Mouse (Mus musculus) MEL (cell line): ENCODE data around the gene Ripor2. TPM values are rescaled to one million over a fixed set of nuclear protein-coding genes. Genes with fewer than 3 reads are reported as not detected.

Source experiments
- DNase-seq: peaks from one replicate; pipeline ENCODE4 v3.0.0; 2011; ENCODE audit warnings: low read depth, low spot score
- H3K27ac ChIP-seq: 2 replicates; pipeline ENCODE4 v1.5.1; 2012; ENCODE audit warnings: low read depth, mild to moderate bottlenecking, control low read depth, low read length, moderate library complexity; ENCODE audit not compliant: control insufficient read depth
- H3K27me3 ChIP-seq, 2 experiments: fragments of 150-350 bp in 1 of 2; sonication (generic) in 1 of 2; 2 replicates each; pipeline ENCODE4 v1.6.1; 2012; ENCODE audit warnings: low read length in 2 of 2, mild to moderate bottlenecking in 2 of 2, improper control_type of control experiment in 1 of 2, moderate library complexity in 1 of 2; ENCODE audit not compliant: insufficient read depth in 2 of 2, control insufficient read depth in 1 of 2
- H3K36me3 ChIP-seq, 2 experiments: 2 replicates each; pipeline ENCODE4 v1.6.1; 2012 to 2014; ENCODE audit warnings: low read length in 2 of 2, improper control_type of control experiment in 1 of 2, inconsistent platforms in 1 of 2, mild to moderate bottlenecking in 1 of 2; ENCODE audit not compliant: insufficient read depth in 2 of 2, control insufficient read depth in 1 of 2
- H3K4me1 ChIP-seq, 2 experiments: fragments of 150-350 bp in 1 of 2; sonication (generic) in 1 of 2; 2 replicates each; pipeline ENCODE4 v1.6.1; 2012; ENCODE audit warnings: low read length in 2 of 2, improper control_type of control experiment in 1 of 2, mild to moderate bottlenecking in 1 of 2; ENCODE audit not compliant: insufficient read depth in 2 of 2, control insufficient read depth in 1 of 2
- H3K4me3 ChIP-seq, 2 experiments: fragments of 150-350 bp in 1 of 2; sonication (generic) in 1 of 2; 2 replicates each; pipeline ENCODE4 v1.5.1; 2012; ENCODE audit warnings: low read depth in 2 of 2, low read length in 2 of 2, mild to moderate bottlenecking in 2 of 2, moderate library complexity in 2 of 2, control low read depth in 1 of 2, improper control_type of control experiment in 1 of 2; ENCODE audit not compliant: control insufficient read depth in 1 of 2, insufficient read depth in 1 of 2
- H3K79me2 ChIP-seq: 2 replicates; pipeline ENCODE4 v1.6.1; 2012; ENCODE audit warnings: mild to moderate bottlenecking, low read length, moderate library complexity; ENCODE audit not compliant: control insufficient read depth, poor library complexity, insufficient read depth
- H3K9ac ChIP-seq: 2 replicates; pipeline ENCODE4 v1.6.1; 2012; ENCODE audit warnings: low read depth, mild to moderate bottlenecking, control low read depth, low read length, moderate library complexity; ENCODE audit not compliant: control insufficient read depth, poor library complexity, severe bottlenecking
- H3K9me3 ChIP-seq: fragments of 150-350 bp; sonication (generic); replicated peaks from 2 replicates; pipeline ENCODE4 v1.6.1; 2012; ENCODE audit warnings: mild to moderate bottlenecking, low read length, improper control_type of control experiment, moderate library complexity; ENCODE audit not compliant: insufficient read depth
- BHLHE40 ChIP-seq: IDR thresholded peaks from 2 replicates; pipeline ENCODE4 v1.6.1; 2012; ENCODE audit warnings: low read depth, mild to moderate bottlenecking, inconsistent platforms, low read length, improper control_type of control experiment, borderline replicate concordance
- CTCF ChIP-seq, 3 experiments: IDR thresholded peaks in 2 of 3; conservative IDR thresholded peaks in 1 of 3; 2 replicates each; pipeline ENCODE4 v1.5.1; 2011 to 2012; ENCODE audit warnings: low read length in 3 of 3, low read depth in 2 of 3, mild to moderate bottlenecking in 2 of 3, improper control_type of control experiment in 1 of 3, inconsistent platforms in 1 of 3, mixed read lengths in 1 of 3, moderate library complexity in 1 of 3; ENCODE audit not compliant: control insufficient read depth in 1 of 3, insufficient read depth in 1 of 3, poor library complexity in 1 of 3, severe bottlenecking in 1 of 3
- ELF1 ChIP-seq: IDR thresholded peaks from 2 replicates; pipeline ENCODE4 v1.6.1; 2014; ENCODE audit warnings: low read depth, mild to moderate bottlenecking, inconsistent platforms, low read length, improper control_type of control experiment, moderate library complexity
- EP300 ChIP-seq, 2 experiments: IDR thresholded peaks; 2 replicates each; pipeline ENCODE4 v1.6.1; 2011; ENCODE audit warnings: improper control_type of control experiment in 2 of 2, low read length in 2 of 2, low read depth in 1 of 2, mild to moderate bottlenecking in 1 of 2
- GABPA ChIP-seq: IDR thresholded peaks from 2 replicates; pipeline ENCODE4 v1.6.1; 2012; ENCODE audit warnings: low read depth, mild to moderate bottlenecking, inconsistent platforms, low read length, improper control_type of control experiment, moderate library complexity
- JUND ChIP-seq: IDR thresholded peaks from 2 replicates; pipeline ENCODE4 v1.6.1; 2011; ENCODE audit warnings: low read depth, mild to moderate bottlenecking, improper control_type of control experiment, low read length
- KAT2A ChIP-seq: conservative IDR thresholded peaks from 2 replicates; pipeline ENCODE4 v1.6.1; 2012; ENCODE audit warnings: low read depth, low read length, improper control_type of control experiment, inconsistent platforms
- MAZ ChIP-seq: IDR thresholded peaks from 2 replicates; pipeline ENCODE4 v1.6.1; 2012; ENCODE audit warnings: low read depth, mild to moderate bottlenecking, inconsistent platforms, low read length, improper control_type of control experiment
- MEF2A ChIP-seq: IDR thresholded peaks from 2 replicates; pipeline ENCODE4 v1.6.1; 2014; ENCODE audit warnings: low read depth, mild to moderate bottlenecking, inconsistent platforms, low read length, improper control_type of control experiment; ENCODE audit not compliant: poor library complexity, insufficient replicate concordance, severe bottlenecking; ENCODE audit errors: extremely low read depth
- MXI1 ChIP-seq: IDR thresholded peaks from 2 replicates; pipeline ENCODE4 v1.6.1; 2011; ENCODE audit warnings: mild to moderate bottlenecking, low read depth, low read length, improper control_type of control experiment
- MYB ChIP-seq: IDR thresholded peaks from 2 replicates; pipeline ENCODE4 v1.6.1; 2011; ENCODE audit warnings: mild to moderate bottlenecking, low read depth, low read length, improper control_type of control experiment
- NELFE ChIP-seq: IDR thresholded peaks from 2 replicates; pipeline ENCODE4 v1.6.1; 2011; ENCODE audit warnings: low read depth, low read length, improper control_type of control experiment
- NRF1 ChIP-seq: IDR thresholded peaks from 2 replicates; pipeline ENCODE4 v1.6.1; 2014; ENCODE audit warnings: low read depth, mild to moderate bottlenecking, inconsistent platforms, low read length, improper control_type of control experiment, moderate library complexity; ENCODE audit not compliant: poor library complexity, insufficient read depth, severe bottlenecking
- RAD21 ChIP-seq: IDR thresholded peaks from 2 replicates; pipeline ENCODE4 v1.6.1; 2011; ENCODE audit warnings: mild to moderate bottlenecking, low read depth, low read length, improper control_type of control experiment
- SIN3A ChIP-seq: IDR thresholded peaks from 2 replicates; pipeline ENCODE4 v1.6.1; 2012; ENCODE audit warnings: low read length, improper control_type of control experiment, inconsistent platforms
- TBP ChIP-seq: IDR thresholded peaks from 2 replicates; pipeline ENCODE4 v1.8.0; 2011; ENCODE audit warnings: low read depth, low read length, improper control_type of control experiment
- ZC3H11A ChIP-seq: IDR thresholded peaks from 2 replicates; pipeline ENCODE4 v1.6.1; 2012; ENCODE audit warnings: low read depth, mild to moderate bottlenecking, inconsistent platforms, low read length, improper control_type of control experiment
- ZMIZ1 ChIP-seq: IDR thresholded peaks from 2 replicates; pipeline ENCODE4 v1.6.1; 2012; ENCODE audit warnings: low read depth, mild to moderate bottlenecking, inconsistent platforms, low read length, improper control_type of control experiment, moderate library complexity
- ZNF384 ChIP-seq: IDR thresholded peaks from 2 replicates; pipeline ENCODE4 v1.6.1; 2012; ENCODE audit warnings: low read depth, mild to moderate bottlenecking, inconsistent platforms, low read length, improper control_type of control experiment
- polyA plus RNA-seq, 2 experiments: library from polyadenylated mRNA; stranded (reverse) in 1 of 2; unstranded in 1 of 2; fragments of >175 nt in 1 of 2; fragments of >200 nt in 1 of 2; gene quantifications; 2 replicates each; pipeline versions ENCODE4 v1.2.1 to v1.2.4; 2012; ENCODE audit warnings: low replicate concordance in 2 of 2, low read depth in 1 of 2; ENCODE audit not compliant: insufficient read length in 2 of 2, insufficient read depth in 1 of 2, missing spikeins in 1 of 2
- total RNA-seq: library from RNA; depleted of rRNA; stranded (reverse); fragments of 300-350 nt; gene quantifications from 2 replicates; pipeline ENCODE4 v1.2.3, GENCODE M21; 2012

The Ripor2 gene
- total and polyA plus RNA-seq, 3 experiments = 13.5 to 18.5 TPM; not detected in 1

GRCm38 (mm10) chr13:24721502-24721901 lies 139.5 kb downstream of the Ripor2 start:
- Histone ChIP-seq H3K4me3 (no peak overlapping the region), H3K4me1 (no peaks in the 10 kb centered on the region), H3K36me3 (peaks cover 0 to 5% of the 10 kb centered on the region in 2 experiments; a peak in 2 of 4 replicates), H3K27me3 (no peaks in the 10 kb centered on the region), H3K27ac (no peak overlapping the region), H3K9ac (no peak overlapping the region), H3K79me2 (no peaks in the 10 kb centered on the region), H3K9me3 (no peaks in the 10 kb centered on the region)
- TF ChIP-seq GABPA (no peak), TBP (no peak), BHLHE40 (no peak), ZNF384 (no peak), NELFE (no peak), CTCF (IDR thresholded peaks at IDR 0.05 in 2 of 3, conservative IDR thresholded peaks at IDR 0.05 in 1 of 3; ENCODE audit: control insufficient read depth in 1 of 3, insufficient read depth in 1 of 3, low read depth in 2 of 3, low read length in 3 of 3, poor library complexity in 1 of 3, severe bottlenecking in 1 of 3) (no peak), SIN3A (no peak)
- DNase-seq = no peak

GRCm38 (mm10) chr13:24723699-24724394 lies 141.9 kb downstream of the Ripor2 start:
- H3K27ac ChIP-seq = no peak overlapping the region
- H3K9ac ChIP-seq = no peak overlapping the region
- no peak for DNase-seq
- no peaks in the 10 kb centered on the region for H3K9me3 ChIP-seq
- H3K4me1 ChIP-seq = no peaks in the 10 kb centered on the region
- H3K4me3 ChIP-seq = no peak overlapping the region
- H3K36me3 ChIP-seq = peaks cover 0 to 2% of the 10 kb centered on the region in 2 experiments; a peak in 1 of 4 replicates
- H3K79me2 ChIP-seq = no peaks in the 10 kb centered on the region
- no peaks in the 10 kb centered on the region for H3K27me3 ChIP-seq
- TF ChIP-seq ELF1 (no peak), MEF2A (no peak), GABPA (no peak), MXI1 (no peak), ZC3H11A (no peak), MAZ (no peak), MYB (no peak), BHLHE40 (no peak), ZNF384 (no peak), EP300 (IDR thresholded peaks at IDR 0.05; ENCODE audit: low read depth in 1 of 2, low read length in 2 of 2) (no peak), CTCF (IDR thresholded peaks at IDR 0.05 in 2 of 3, conservative IDR thresholded peaks at IDR 0.05 in 1 of 3; ENCODE audit: control insufficient read depth in 1 of 3, insufficient read depth in 1 of 3, low read depth in 2 of 3, low read length in 3 of 3, poor library complexity in 1 of 3, severe bottlenecking in 1 of 3) (no peak), SIN3A (no peak), NRF1 (no peak), KAT2A (no peak), NELFE (no peak), RAD21 (no peak), JUND (no peak), ZMIZ1 (no peak)
